Mouse (Mus musculus): Measurements from ENCODE around the gene Cdk6. TPM values are rescaled to one million over a fixed set of nuclear protein-coding genes. Genes with fewer than 3 reads are reported as not detected.
"Not testable (repeated sequence)": the region's sequence is repeated elsewhere in the genome, so short reads cannot be mapped to it uniquely, and the experiment has no call there.

Cdk6 gene
- polyA plus RNA-seq, 1 experiment from 2014 or later: 32.4 TPM

DNA sequence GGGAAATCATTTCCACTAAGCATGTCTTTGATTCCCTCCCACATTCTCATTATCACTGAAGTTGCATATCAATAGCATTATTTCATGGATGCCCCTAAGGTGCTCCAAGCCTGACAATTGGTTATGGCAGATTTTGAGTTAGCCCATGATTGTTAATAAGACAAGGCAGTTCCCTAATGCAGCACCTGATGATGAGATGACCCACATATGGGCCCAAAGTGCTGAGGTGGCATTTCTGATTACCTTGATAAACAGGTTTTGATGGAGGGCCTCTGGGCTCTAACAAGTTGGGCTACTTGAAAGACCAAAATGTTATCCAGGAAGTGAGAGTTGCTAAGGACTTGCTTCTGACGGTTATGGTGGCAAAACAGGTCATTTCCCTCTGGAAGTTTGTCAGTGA, 11.9 kb upstream of the Cdk6 start:
- no peak for DNase-seq (ENCODE audit: low spot score)
- 40% methylated on average over 1 of the region's 1 CpGs for WGBS
- Histone ChIP-seq H3K27ac (no peak overlapping the region), H3K36me3 (no peaks in the 10 kb centered on the region), H3K9me3 (no peaks in the 10 kb centered on the region), H3K27me3 (ENCODE audit: insufficient read depth, poor library complexity, severe bottlenecking) (no peaks in the 10 kb centered on the region), H3K4me3 (no peak overlapping the region), H3K4me1 (peaks cover 11% of the 10 kb centered on the region; the same call in 1 of the 2 replicates)

DNA sequence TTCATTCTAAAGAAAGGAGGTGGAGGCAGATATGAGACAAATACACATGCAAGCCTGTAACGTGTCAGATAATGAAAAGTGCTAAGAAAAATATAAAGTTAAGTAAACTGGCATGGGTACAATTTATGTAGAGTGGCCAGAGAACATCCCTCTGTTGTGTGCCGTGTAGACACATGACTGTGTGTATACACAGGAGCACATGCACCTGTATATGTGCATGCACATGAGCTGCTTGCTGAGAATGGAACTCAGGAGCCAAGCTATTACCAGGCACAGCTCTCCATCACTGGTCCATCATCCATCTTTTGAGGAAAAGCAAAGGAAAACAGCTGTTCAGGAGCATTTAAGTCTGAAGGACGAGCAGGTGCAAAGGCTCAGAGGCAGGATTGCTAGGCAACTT, 10.4 kb upstream of the Cdk6 start:
- H3K27ac ChIP-seq: no peak overlapping the region
- no peak for DNase-seq (ENCODE audit: low spot score)
- no peaks in the 10 kb centered on the region for H3K36me3 ChIP-seq
- no peaks in the 10 kb centered on the region for H3K27me3 ChIP-seq (ENCODE audit: insufficient read depth, poor library complexity, severe bottlenecking)
- H3K4me1 ChIP-seq: no peaks in the 10 kb centered on the region
- no peaks in the 10 kb centered on the region for H3K9me3 ChIP-seq
- no peak overlapping the region for H3K4me3 ChIP-seq
- 71% methylated on average over 3 of the region's 3 CpGs for WGBS

DNA sequence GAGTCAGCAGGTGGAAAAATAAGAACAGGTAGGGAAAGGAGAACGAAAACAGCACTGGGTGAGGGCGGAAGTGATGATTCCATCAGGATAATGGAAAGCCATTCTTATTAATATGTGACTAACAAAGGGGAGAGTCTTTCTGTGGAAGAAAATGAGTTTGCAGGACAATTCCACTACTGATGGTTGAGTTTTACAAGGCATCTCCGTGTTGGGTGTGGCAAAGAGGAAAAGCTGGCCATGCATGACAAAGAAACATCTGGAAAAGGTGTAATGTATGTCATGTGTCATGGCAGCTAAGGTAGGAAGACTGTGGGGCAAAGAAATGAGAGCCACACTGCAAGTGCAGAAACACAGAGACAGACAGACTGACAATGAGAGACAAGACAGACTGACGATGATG, 8.3 kb upstream of the Cdk6 start:
- not testable (repeated sequence) for H3K27ac ChIP-seq; H3K4me3 ChIP-seq; H3K9me3 ChIP-seq; H3K4me1 ChIP-seq; H3K27me3 ChIP-seq (ENCODE audit: insufficient read depth, poor library complexity, severe bottlenecking); DNase-seq (ENCODE audit: low spot score); H3K36me3 ChIP-seq
- WGBS: 82% methylated on average over 4 of the region's 4 CpGs

DNA sequence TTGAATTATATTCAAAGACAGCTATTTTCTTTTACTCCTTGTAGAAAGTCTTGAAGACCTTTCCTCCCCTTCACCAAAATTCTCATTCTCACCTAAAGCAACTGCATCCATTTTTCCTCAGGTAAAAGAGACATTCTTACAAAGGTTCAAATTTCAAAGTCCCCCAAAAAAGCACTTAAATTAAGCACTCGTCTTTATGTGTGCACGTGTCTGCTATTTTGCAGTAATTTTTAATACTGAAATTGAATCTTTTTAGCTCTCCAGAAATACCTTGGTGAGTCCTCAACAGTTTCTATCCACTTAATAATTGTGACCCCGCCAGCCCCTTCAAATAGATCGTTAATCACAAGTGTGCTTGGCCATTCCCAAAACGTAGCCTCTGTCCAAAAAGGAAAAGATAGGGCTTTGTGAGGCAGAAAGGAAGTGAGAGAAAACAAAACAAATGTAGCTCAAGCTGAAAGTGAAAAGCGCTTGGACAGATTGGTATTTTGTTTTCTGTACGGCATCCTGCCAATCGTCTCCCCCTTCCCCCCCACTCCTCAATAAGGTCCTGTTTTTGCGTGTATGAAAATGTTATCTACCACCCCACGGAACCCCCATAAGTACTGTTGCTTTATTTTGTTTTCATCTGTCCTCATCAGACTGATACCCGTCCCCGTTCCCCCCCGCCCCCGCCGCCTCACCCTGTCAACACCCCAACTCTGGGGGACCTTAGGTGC, 786 bp upstream of the Cdk6 start:
- not testable (repeated sequence) for H3K27me3 ChIP-seq (ENCODE audit: insufficient read depth, poor library complexity, severe bottlenecking); H3K4me1 ChIP-seq; H3K36me3 ChIP-seq; DNase-seq (ENCODE audit: low spot score); H3K9me3 ChIP-seq
- WGBS: 3% methylated on average over 15 of the region's 15 CpGs
- Histone ChIP-seq H3K27ac (peak overlapping the region; percentile 92), H3K4me3 (peak overlapping the region; percentile 75)

DNA sequence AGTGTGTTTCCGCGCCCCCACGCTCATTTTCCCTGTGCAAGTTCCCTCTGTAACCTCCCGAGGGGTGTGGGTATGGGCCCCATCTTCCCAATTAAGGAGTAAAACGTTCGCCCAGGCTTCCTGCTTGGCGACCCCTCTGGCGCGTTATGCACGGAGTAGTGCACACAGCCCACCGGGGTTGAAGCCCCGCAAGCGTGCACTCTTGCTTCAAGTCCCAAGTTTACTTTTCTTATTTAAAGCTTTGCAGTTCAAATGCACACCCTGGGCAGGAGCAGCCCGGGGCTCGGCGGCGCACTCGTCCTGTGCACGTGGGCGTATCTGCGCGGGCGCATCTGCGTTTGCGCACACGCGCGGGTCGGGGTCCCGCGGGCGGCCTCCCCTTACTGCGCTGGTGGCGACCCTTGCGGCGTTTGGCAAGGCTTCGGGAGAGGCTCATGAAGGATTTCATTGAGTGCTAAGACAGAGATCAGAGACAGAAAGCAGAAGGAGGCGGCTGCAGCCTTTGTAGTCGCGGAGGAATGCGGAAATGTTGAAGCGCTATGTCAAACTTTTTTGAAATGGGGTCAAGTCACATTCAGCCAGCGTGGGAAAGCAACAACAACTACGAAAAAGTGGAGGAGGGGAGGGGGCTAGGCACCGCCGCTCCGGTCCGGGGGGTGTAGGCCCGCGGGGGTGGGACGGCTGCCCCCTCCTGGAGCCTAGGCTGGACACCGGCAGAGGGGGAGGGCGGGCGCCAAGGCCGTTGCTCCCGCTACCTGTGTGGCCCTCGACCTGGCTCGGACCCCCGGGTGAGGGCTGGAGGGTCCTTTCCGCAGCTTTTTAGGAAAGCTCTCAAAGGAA, 866 bp downstream of the Cdk6 start:
- WGBS: under 1% methylated on average over 60 of the region's 60 CpGs
- H3K4me1 ChIP-seq: no peaks in the 10 kb centered on the region
- H3K4me3 ChIP-seq: peak overlapping the region; percentile 75
- DNase-seq (ENCODE audit: low spot score): peak; percentile 86
- peaks cover 7% of the 10 kb centered on the region for H3K36me3 ChIP-seq
- no peaks in the 10 kb centered on the region for H3K27me3 ChIP-seq (ENCODE audit: insufficient read depth, poor library complexity, severe bottlenecking)
- H3K27ac ChIP-seq: peak overlapping the region; percentile 92
- H3K9me3 ChIP-seq: no peaks in the 10 kb centered on the region

DNA sequence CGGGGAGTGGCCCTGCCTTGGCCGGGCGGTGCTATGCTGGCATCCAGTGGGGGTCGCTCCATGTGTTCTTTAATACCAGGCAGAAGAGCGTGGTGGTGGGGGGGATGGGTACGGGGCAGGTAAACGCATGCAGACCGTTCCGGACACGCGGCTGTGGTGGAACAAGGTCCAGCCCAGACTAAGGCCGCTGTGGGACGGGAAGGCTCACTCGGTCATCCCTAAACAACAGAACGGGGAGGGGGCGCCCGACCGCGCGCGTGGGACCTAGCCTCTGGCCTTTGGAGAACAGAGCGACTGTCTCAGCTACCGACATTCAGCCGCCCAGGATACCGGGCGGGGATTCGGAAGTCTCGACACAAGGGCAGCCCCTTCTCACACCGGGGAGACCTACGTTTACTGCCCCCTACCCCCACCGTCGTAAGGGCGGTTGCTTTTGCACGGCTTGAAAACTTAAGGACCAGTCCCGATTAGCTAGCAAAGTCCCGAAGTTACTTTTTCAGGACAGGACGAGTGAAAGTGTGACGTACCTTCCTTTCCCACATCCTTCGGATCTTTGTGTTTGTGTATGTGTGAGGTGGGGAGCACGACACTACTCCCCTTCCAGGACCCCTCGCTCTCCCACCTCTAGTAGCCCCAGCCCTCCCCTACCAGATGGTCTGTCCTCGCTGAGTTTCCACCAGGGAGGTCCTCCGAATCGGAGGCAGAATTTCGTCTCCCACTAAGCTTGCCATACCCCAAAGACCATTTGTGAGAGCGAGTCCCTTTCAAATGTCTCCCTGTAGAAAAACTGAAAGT, 1.7 kb downstream of the Cdk6 start:
- H3K4me3 ChIP-seq: peak overlapping the region; percentile 75
- peaks cover 9% of the 10 kb centered on the region for H3K36me3 ChIP-seq
- no peaks in the 10 kb centered on the region for H3K27me3 ChIP-seq (ENCODE audit: insufficient read depth, poor library complexity, severe bottlenecking)
- under 1% methylated on average over 46 of the region's 46 CpGs for WGBS
- H3K4me1 ChIP-seq: no peaks in the 10 kb centered on the region
- H3K27ac ChIP-seq: peak overlapping the region; percentile 92
- DNase-seq (ENCODE audit: low spot score): peak; percentile 84
- H3K9me3 ChIP-seq: no peaks in the 10 kb centered on the region

DNA sequence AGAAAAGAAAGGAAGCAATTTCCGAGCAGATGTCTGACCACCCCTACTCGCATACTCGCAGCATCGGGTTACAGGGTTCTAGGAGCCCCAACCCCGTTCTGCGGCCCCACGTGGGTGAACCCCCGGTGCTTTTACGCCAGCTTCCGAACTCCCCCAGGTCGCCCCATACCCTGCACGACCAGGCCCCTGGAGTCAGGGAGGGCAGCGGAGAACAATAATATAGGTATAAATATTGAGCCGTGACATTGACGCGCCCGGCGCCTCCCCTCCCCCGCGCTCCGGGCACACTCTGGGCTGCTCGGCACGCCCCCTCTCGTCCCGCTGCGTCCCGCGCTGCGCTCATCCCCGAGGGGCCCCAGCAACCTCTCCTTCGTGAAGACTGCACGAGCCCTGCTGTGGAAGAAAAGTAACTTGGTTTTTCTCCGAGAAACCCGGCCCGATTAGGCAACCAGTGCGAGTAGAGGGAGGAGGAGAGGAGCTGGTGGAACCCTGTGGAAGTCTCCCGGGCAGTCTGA, 2.3 kb downstream of the Cdk6 start:
- H3K4me3 ChIP-seq: peak overlapping the region; percentile 75
- no peaks in the 10 kb centered on the region for H3K4me1 ChIP-seq
- under 1% methylated on average over 37 of the region's 37 CpGs for WGBS
- H3K27ac ChIP-seq: peak overlapping the region; percentile 92
- no peaks in the 10 kb centered on the region for H3K9me3 ChIP-seq
- peaks cover 9% of the 10 kb centered on the region for H3K36me3 ChIP-seq
- H3K27me3 ChIP-seq (ENCODE audit: insufficient read depth, poor library complexity, severe bottlenecking): no peaks in the 10 kb centered on the region
- DNase-seq (ENCODE audit: low spot score): peak; percentile 80

DNA sequence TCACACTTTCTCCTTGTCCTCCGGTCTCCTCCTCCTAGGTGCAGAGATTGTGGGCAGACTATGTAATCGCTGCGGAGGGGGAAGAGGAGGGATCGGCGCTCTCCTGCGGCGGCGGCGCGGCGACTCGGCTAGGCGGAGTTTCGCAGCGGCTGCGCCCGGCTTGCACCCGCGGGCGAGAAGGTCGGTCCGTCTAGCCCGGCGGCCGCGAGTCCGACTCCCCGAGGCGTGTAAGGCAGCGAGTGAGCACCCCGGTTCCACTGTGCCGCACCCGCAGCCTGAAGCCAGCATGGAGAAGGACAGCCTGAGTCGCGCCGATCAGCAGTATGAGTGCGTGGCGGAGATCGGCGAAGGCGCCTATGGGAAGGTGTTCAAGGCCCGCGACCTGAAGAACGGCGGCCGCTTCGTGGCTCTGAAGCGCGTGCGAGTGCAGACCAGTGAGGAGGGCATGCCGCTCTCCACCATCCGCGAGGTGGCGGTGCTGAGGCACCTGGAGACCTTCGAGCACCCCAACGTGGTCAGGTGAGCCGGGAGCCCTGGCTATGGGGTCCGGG, 2.9 kb downstream of the Cdk6 start:
- Histone ChIP-seq H3K27ac (peak overlapping the region; percentile 92), H3K36me3 (peaks cover 9% of the 10 kb centered on the region), H3K27me3 (ENCODE audit: insufficient read depth, poor library complexity, severe bottlenecking) (no peaks in the 10 kb centered on the region), H3K9me3 (no peaks in the 10 kb centered on the region), H3K4me1 (no peaks in the 10 kb centered on the region), H3K4me3 (peak overlapping the region; percentile 75)
- WGBS: 0% methylated on average over 56 of the region's 58 CpGs
- DNase-seq (ENCODE audit: low spot score): peak; percentile 88

DNA sequence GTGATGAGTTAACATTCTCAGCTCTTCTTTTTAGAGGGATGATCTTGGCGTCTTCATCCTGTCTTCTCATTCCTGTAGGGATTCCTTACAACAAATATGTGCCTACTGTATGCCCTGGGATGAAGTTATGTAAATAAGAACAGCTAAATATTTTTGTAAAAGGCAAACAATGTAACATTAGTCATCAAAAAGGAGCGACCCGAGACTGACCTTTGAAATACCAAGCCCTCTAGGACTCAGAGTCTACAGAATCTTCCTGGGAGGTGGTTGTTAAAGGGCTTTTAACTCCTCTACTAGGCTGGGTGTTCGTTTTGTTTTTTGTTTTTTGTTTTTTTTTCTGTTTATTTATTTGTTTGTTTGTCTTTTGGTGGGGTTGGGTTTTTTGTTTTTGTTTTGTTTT, 4.3 kb downstream of the Cdk6 start:
- not testable (repeated sequence) for H3K9me3 ChIP-seq; H3K4me3 ChIP-seq; DNase-seq (ENCODE audit: low spot score); H3K4me1 ChIP-seq; H3K36me3 ChIP-seq; H3K27ac ChIP-seq; H3K27me3 ChIP-seq (ENCODE audit: insufficient read depth, poor library complexity, severe bottlenecking)
- 70% methylated on average over 4 of the region's 4 CpGs for WGBS

DNA sequence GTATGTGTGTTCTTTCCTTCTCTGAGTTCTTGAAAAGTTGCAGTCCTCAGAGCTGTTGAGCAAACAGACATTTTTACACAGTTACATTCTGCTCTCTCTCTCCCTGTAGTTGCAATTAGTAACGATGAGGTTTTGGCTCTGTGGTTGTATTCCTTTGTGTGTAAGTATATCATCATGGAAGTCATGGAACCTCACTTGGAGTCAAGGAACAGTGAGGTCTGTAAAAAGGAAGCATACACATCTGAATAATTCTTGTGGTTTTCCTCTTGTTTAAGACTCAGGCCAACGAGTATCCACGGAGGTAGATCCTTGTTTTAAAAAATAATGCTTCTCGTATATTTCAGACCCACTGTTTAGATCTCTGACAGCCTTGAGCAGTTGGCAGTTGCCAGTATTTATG, 8.1 kb downstream of the Cdk6 start:
- WGBS: 85% methylated on average over 4 of the region's 4 CpGs
- H3K9me3 ChIP-seq; H3K36me3 ChIP-seq; DNase-seq (ENCODE audit: low spot score); H3K4me1 ChIP-seq; H3K27me3 ChIP-seq (ENCODE audit: insufficient read depth, poor library complexity, severe bottlenecking); H3K27ac ChIP-seq; H3K4me3 ChIP-seq: not testable (repeated sequence)

DNA sequence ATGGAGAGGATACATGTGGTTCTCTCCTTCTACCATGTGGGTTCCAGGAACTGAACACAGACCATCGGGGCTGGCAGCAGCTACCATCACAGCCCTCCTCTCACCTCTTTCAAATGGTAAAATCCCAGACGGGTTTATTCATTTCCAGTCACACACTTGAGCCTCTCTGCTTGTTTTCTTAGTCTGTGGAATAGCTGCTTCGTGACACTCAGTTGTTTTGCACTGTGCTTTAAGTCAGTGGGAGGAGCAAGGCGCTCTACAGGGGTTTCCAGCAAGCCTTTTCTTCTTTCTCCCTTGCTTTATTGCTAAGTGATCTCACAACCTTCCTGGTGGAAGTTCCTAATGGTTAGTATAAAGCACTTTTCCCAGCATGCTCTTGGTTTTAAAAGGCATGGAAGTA, 10.6 kb downstream of the Cdk6 start:
- H3K4me3 ChIP-seq; H3K27ac ChIP-seq; H3K4me1 ChIP-seq; H3K36me3 ChIP-seq; H3K9me3 ChIP-seq; H3K27me3 ChIP-seq (ENCODE audit: insufficient read depth, poor library complexity, severe bottlenecking); DNase-seq (ENCODE audit: low spot score): not testable (repeated sequence)
- 63% methylated on average over 4 of the region's 4 CpGs for WGBS

DNA sequence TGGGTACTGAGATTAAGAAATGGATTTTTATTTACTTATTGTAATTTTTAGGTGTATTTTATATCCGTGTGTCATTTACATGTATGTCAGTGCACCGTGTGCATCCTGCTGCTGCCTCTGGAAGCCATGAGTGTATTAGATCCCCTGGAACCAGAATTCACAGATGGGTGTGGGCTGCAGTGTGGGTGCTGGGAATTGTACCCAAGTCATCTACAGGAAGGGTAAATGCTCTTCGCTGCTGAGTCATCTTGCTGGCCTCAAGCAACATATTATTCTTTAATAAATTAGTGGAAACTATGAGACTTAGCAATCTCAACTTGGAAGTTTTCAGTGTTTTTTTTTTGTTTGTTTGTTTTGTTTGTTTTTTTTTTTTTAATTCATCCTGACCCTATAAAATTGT, 11.0 kb downstream of the Cdk6 start:
- WGBS: 82% methylated on average over 3 of the region's 3 CpGs
- Histone ChIP-seq H3K4me3 (no peak overlapping the region), H3K27me3 (ENCODE audit: insufficient read depth, poor library complexity, severe bottlenecking) (no peaks in the 10 kb centered on the region), H3K4me1 (no peaks in the 10 kb centered on the region), H3K36me3 (0 out of 2 replicates have a peak, but pooled peaks cover under 1% of the 10 kb centered on the region), H3K27ac (no peak overlapping the region), H3K9me3 (no peaks in the 10 kb centered on the region)
- DNase-seq (ENCODE audit: low spot score): no peak

Data from heart, embryonic 10.5 days (tissue).